Mouse (Mus musculus) kidney, adult 2 months (tissue): ENCODE results near the gene Mindy4. TPM values are rescaled to one million over a fixed set of nuclear protein-coding genes. Genes with fewer than 3 reads are reported as not detected.
"Not testable (repeated sequence)": the region's sequence is repeated elsewhere in the genome, so short reads cannot be mapped to it uniquely, and the experiment has no call there.

Experiments used
- DNase-seq: peaks from one replicate; pipeline ENCODE4 v3.0.0; 2021
- H3K27ac ChIP-seq: fragments of 200-500 bp; 2 replicates; pipeline ENCODE4 v1.5.1; 2012; ENCODE audit warnings: low read depth, low read length, control low read depth, inconsistent platforms; ENCODE audit not compliant: insufficient read depth
- H3K27me3 ChIP-seq: fragments of 200-500 bp; replicated peaks from 2 replicates; pipeline ENCODE4 v1.6.1; 2012; ENCODE audit warnings: mild to moderate bottlenecking, moderate library complexity, low read length, inconsistent platforms; ENCODE audit not compliant: control insufficient read depth, insufficient read depth
- H3K36me3 ChIP-seq: fragments of 200-500 bp; 2 replicates; pipeline ENCODE4 v1.6.1; 2012; ENCODE audit warnings: mild to moderate bottlenecking, moderate library complexity, low read length, inconsistent platforms; ENCODE audit not compliant: control insufficient read depth, insufficient read depth
- H3K4me1 ChIP-seq: fragments of 200-500 bp; 2 replicates; pipeline ENCODE4 v1.6.1; 2011; ENCODE audit warnings: low read length; ENCODE audit not compliant: control insufficient read depth, insufficient read depth
- H3K4me3 ChIP-seq: fragments of 200-500 bp; 2 replicates; pipeline ENCODE4 v1.5.1; 2011; ENCODE audit warnings: mild to moderate bottlenecking, low read depth, low read length, control low read depth; ENCODE audit not compliant: insufficient read depth
- CTCF ChIP-seq: fragments of 200-500 bp; conservative IDR thresholded peaks from 2 replicates; pipeline ENCODE4 v1.5.1; 2011; ENCODE audit warnings: low read depth, mild to moderate bottlenecking, control low read depth, low read length, moderate library complexity, mixed read lengths; ENCODE audit not compliant: insufficient read depth, insufficient read length
- POLR2A ChIP-seq: fragments of 200-500 bp; IDR thresholded peaks from one replicate; pipeline ENCODE4 v1.6.1; 2011; ENCODE audit warnings: low read depth, low read length, control low read depth
- WGBS: fragments of 180-500 bp; shearing (Covaris S2); methylation state at CpG from one replicate; pipeline ENCODE4 v1.1.7; 2018; 5-methylcytosine and 5-hydroxymethylcytosine counted together
- polyA plus RNA-seq: library from polyadenylated mRNA; depleted of rRNA; stranded (reverse); fragments of >200 nt; gene quantifications from 2 replicates; pipeline ENCODE4 v1.2.3, GENCODE M21; 2012

Mindy4 gene
- polyA plus RNA-seq, 1 experiment = 14.6 TPM

DNA sequence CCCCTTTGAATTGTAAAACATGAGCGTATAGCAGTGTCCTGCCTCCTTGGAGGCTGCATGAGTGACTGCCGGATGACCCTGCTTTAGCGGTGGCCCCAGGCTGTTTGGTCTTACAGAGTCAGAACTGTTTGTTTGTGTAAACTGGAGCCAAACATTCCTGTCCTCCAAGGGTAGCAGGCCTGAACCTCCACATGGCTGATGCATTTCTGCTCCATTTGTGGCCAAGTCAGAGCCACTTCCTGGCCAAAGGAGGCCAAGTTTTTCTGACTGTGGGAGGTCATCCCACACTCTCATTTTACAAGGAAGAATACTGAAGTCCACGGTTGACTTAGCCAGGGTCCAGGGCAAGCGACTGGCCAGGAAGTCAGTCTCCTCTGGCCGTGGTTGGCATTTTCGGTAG is 23.6 kb upstream of the Mindy4 start:
- peak; percentile 86 for DNase-seq
- H3K27me3 ChIP-seq = no peaks in the 10 kb centered on the region
- peak overlapping the region; percentile 83 for H3K27ac ChIP-seq
- peaks cover 46% of the 10 kb centered on the region for H3K4me1 ChIP-seq
- no peaks in the 10 kb centered on the region for H3K36me3 ChIP-seq
- WGBS = 34% methylated on average over 7 of the region's 7 CpGs
- no peak overlapping the region for H3K4me3 ChIP-seq
- TF ChIP-seq CTCF (no peak), POLR2A (no peak)

DNA sequence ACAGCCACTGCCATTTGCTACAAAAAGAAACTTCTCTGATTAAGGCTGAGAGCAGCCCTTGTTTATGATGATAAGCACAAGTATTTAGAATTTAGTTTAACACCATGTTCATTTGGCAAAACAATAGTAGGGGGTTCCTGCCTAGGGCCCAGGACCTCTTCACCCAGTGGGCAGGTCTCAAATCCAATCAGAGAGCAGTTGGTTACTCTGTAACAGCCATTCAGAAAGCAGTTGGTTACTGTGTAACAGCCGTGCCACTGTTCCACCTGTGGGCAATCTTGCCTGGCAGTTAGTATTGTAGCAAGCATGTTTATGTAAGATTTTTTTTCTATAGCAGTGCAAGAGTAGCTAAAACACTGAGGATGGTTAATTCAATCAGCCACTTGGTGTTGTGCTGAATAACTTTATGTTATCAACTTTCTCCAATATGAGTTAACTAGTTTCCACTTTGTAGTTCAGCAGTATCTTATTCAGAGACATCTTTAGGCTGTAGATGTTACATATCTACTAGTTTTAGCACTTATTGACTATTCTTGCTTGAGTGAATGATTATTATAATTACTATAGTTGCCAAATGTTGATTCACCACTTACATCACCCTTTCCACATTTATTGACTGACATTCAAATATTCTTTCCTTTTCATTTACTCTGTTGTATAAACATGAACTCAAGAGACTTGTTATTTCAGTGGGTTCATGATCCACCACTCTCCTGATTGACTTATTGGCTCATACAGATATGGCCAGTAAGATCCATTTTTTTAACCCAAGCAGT is 20.3 kb upstream of the Mindy4 start:
- H3K4me3 ChIP-seq = no peak overlapping the region
- H3K27ac ChIP-seq = peak overlapping the region; percentile 94
- WGBS = 43% methylated on average over 1 of the region's 1 CpGs
- TF ChIP-seq POLR2A = no peak
- TF ChIP-seq CTCF = no peak
- peak; percentile 90 for DNase-seq
- peaks cover 30% of the 10 kb centered on the region for H3K4me1 ChIP-seq
- no peaks in the 10 kb centered on the region for H3K27me3 ChIP-seq
- no peaks in the 10 kb centered on the region for H3K36me3 ChIP-seq

DNA sequence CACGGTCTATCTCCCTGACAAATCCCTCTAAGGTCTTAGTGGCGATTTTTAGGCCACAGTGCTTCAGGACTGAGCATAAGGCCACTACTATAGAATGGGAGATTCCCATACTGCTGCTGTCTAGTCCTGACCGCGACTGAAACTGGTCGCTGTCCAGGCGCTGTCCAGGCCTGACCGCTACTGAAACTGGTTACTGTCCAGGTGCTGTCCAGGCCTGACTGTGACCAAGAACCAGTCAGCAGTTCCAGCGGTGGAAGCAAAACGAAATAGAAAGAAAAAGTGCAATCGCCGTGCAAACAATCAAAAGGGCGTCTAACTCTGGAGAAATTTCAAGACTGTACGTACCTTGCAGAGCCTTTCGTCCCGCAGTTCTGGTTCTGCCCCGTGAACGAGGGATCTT is 15.4 kb upstream of the Mindy4 start:
- not testable (repeated sequence) for H3K36me3 ChIP-seq, H3K27me3 ChIP-seq, H3K4me3 ChIP-seq
- WGBS = 87% methylated on average over 17 of the region's 17 CpGs
- H3K4me1 ChIP-seq = peaks cover 14% of the 10 kb centered on the region; the same call in 1 of the 2 replicates
- DNase-seq = peak; percentile 45
- H3K27ac ChIP-seq = peak overlapping the region; percentile 50; the same call in 1 of the 2 replicates

DNA sequence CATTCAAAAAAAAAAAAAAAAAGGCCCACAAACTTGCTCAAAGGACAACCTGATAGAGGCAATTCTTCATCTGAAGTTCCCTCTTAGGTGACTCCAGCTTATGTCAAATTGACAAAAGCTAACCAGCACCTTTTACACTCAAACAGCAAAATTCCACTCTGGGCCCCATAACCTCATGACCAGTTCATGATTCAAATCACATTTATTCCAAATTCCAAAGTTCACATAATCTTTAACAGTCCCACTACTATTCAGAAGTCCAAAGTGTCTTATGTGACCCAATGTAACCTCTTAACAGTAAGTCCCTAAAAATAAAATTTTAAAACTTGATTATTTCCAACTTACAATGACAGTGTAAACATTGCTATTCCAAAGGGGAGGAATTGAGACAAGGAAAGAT is 13.8 kb upstream of the Mindy4 start:
- H3K4me3 ChIP-seq = no peak overlapping the region
- H3K27me3 ChIP-seq = no peaks in the 10 kb centered on the region
- H3K27ac ChIP-seq = peak overlapping the region; percentile 69
- TF ChIP-seq POLR2A = no peak
- TF ChIP-seq CTCF = no peak
- H3K4me1 ChIP-seq = peaks cover 9% of the 10 kb centered on the region; the same call in 1 of the 2 replicates
- no peaks in the 10 kb centered on the region for H3K36me3 ChIP-seq
- DNase-seq = peak; percentile 63

DNA sequence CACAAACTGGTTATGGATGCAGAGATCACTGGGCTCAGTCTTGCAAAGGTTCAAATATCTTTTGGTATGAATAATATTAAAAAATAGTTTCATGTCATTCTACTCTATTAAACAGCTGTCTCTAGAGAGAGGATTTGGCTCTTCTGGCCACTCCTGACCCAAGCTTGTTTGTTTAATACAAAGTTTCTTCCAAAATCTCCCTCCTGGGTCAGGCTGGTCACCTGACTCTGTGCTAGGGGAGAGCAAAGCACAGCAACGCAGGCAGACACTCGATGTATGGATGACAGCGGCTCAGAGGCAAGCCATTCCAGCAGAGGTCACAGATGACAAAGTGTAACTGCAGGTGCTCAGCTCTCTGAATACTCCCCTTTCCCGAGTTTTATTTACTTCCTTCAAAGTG is 11.6 kb upstream of the Mindy4 start:
- H3K4me3 ChIP-seq = no peak overlapping the region
- no peak overlapping the region for H3K27ac ChIP-seq
- no peaks in the 10 kb centered on the region for H3K27me3 ChIP-seq
- H3K4me1 ChIP-seq = peaks cover 9% of the 10 kb centered on the region; the same call in 1 of the 2 replicates
- DNase-seq = no peak
- H3K36me3 ChIP-seq = no peaks in the 10 kb centered on the region
- 36% methylated on average over 4 of the region's 4 CpGs for WGBS
- no peak for TF ChIP-seq CTCF
- TF ChIP-seq POLR2A = no peak

GRCm38 (mm10) chr6:55193171-55193570 is 10.0 kb upstream of the Mindy4 start:
- Histone ChIP-seq H3K4me3 (no peak overlapping the region), H3K27me3 (no peaks in the 10 kb centered on the region), H3K4me1 (peaks cover 9% of the 10 kb centered on the region; the same call in 1 of the 2 replicates), H3K27ac (no peak overlapping the region), H3K36me3 (no peaks in the 10 kb centered on the region)
- DNase-seq = no peak
- TF ChIP-seq CTCF (no peak), POLR2A (no peak)
- whole genome bisulfite sequencing = 83% methylated on average over 3 of the region's 3 CpGs

DNA sequence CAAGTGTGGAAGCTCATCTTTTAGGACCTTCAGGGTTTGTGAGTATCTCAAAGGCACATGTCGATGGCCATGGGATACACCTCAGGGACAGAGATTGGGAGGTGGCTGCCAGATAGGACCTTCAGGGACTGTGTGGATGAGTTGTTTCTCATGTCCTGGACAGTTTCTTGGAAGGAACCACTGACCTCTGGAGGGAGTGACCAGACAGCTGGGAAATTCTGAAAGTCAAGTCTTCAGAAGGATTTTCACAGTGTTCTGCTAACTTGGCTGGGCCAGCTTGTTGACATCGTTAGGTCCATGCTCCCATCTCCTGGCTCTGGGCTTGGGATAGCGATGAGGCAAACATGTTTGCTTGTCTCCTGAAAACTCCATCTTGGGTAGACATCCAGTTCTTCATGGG is 4.1 kb upstream of the Mindy4 start:
- Histone ChIP-seq H3K27me3 (no peaks in the 10 kb centered on the region), H3K4me3 (no peak overlapping the region), H3K27ac (no peak overlapping the region), H3K4me1 (no peaks in the 10 kb centered on the region; the same call in 1 of the 2 replicates), H3K36me3 (no peaks in the 10 kb centered on the region)
- DNase-seq = no peak
- 86% methylated on average over 3 of the region's 3 CpGs for WGBS
- TF ChIP-seq CTCF (no peak), POLR2A (no peak)
